Mouse (Mus musculus): ENCODE results near the gene Rrp15.

DNA sequence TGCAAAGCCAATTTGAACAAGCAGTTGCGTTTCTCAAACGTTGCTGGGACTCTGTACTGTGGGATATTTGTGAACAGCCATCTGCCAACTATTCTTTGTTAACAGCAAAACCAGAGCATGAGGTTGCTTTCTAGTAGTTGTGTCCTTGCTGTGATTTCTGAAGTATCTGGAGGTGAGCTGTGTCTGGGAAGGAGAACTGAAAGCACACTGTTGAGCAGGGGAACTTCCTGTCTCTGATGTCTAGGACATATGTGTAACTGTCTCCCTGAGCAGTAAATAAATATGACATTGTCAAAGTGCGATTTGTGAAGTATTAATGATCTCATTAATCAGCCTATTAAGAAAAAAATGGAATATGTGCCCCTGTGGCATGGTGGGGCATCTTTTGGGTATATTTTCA lies 24.0 kb upstream of the Rrp15 start:
- TF ChIP-seq CTCF (IDR thresholded peaks at IDR 0.05; ENCODE audit: low read depth) = no peak
- no peak for TF ChIP-seq EP300 (IDR thresholded peaks at IDR 0.05; ENCODE audit: low read depth)

Data from heart, postnatal 0 days (tissue).